Mouse (Mus musculus): ENCODE results near the gene Fcamr.

Gene Fcamr

GRCm38 (mm10) chr1:130854819-130855218 is 54.1 kb downstream of the Fcamr start:
- DNase-seq (ENCODE audit: low spot score): no peak

DNA sequence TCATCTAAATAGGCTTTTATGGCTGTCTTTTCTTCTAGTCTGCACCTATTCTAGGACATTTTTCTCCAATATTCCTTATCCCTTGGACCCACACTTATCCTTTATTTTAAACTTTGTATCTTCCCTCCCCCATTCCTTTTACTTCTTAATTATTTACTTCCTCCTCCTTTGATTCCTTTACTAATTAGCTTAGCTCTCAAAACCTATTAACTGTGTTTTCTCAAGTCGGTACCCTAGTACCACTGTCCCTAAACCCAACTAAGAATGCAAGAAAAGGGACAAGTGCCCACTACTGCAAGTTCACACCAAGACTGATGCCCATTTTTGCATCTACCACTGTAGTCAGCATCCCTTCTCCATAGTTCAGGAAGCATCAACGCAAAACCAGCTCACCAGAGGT is 55.0 kb downstream of the Fcamr start:
- DNase-seq (ENCODE audit: low spot score): no peak

- DNase-seq (ENCODE audit: low spot score): no peak
Measured at GRCm38 (mm10) chr1:130857456-130857855, 56.8 kb downstream of the Fcamr start.

DNA sequence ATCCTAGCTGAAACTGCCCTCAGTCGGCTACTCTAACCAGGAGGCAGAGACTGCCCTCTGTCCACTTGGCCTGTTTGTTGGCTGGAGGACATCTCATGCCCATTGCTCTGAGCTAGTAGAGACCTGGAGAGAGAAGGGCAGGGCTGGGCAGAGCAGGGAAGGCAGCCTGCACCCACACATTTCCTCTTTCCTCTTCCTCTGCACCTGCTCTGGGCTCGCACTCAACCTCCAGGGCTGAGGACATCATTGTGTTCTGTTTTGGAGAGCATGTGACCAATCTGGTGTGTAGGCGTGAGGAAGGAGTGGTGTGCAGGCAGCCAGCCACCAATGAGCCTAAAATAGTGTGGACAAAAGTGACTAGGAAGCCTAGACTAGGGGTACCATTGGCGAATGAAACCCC is 63.5 kb downstream of the Fcamr start:
- DNase-seq (ENCODE audit: low spot score): no peak

Data from urinary bladder, postnatal 14 days (tissue).